Mouse (Mus musculus) liver, adult 2 months (tissue): ENCODE results near the gene Ptpru.

ENCODE experiments used
- CTCF ChIP-seq: fragments of 200-500 bp; IDR thresholded peaks from 2 replicates; pipeline ENCODE4 v1.5.1; 2011; ENCODE audit warnings: low read depth, low read length, control low read depth
- POLR2A ChIP-seq: fragments of 200-500 bp; IDR thresholded peaks from 2 replicates; pipeline ENCODE4 v1.6.1; 2011; ENCODE audit warnings: low read length, control low read depth; ENCODE audit not compliant: insufficient read depth; ENCODE audit errors: extremely low read depth

DNA sequence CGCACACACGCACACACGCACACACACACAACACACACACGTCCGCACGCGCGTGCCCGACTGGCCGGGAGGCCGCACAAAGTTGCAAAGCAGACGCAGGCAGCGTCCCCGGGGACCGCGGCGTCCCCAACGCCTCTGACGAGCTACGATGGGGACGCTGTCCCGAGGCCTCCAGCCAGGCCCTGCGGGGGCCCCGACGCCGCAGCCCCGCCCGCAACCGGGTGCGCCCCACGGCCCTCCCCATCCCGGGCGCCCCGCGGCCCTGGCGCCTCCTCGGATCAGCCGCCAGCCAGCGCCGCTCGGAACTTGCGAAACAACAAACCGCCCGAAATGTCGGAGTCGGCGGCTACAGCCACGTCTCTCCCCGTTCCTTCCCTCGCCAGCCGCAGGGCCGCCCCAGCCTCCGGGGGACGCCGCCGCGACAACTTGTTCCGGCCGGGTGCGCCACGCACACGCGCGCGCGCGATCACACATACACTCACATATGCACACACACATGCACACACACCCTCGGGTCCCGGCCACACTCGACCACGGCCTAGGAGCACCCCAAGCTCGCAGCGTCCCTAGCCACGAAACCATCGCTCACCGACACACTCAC lies 1.1 kb downstream of the Ptpru start:
- TF ChIP-seq POLR2A, result no peak
- TF ChIP-seq CTCF, result no peak
